Mouse (Mus musculus): Measurements from ENCODE around the gene Mapk11.

Mapk11 gene

DNA sequence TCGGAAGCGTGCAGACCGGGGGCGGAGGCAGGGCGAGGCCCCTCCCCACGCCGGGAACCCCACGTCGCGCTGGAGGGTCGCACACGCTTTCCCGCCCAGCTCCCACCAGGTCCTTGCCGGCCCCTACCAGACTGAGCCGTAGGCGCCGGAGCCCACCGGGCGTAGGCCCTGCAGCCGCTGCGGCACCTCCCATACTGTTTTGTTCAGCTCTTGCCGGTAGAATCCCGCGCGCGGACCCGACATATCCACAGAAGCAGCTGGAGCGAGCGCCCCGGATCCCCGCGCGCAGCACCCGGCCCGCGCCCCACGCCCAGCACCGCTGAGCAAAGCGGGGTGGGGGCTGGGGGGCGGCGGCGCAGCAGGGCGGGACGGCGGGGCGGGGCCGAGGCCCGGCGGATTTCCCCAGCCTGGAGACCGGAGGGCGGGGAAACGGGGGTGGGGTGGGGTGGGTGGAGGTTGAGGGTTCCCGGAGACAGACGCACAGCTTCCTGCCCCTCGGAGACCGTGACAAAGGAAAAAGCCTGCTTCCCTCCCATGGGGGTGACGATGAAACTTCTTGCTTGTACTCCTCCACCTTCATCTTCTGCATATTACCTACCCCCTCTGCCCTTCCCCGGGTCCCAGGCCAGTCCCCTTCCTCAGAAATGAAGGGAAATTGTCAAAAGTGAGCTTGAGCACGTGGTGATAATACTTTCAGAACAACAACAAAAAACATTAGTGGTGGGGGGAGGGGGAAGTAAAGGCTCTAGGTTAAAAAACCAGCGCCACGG, at the start of gene Mapk11:
Gene Mapk11, minus strand, starts transcription at position 358 of the 770 bp plus-strand sequence.
- DNase-seq (ENCODE audit: low spot score in 2 of 2), result no peak

DNA sequence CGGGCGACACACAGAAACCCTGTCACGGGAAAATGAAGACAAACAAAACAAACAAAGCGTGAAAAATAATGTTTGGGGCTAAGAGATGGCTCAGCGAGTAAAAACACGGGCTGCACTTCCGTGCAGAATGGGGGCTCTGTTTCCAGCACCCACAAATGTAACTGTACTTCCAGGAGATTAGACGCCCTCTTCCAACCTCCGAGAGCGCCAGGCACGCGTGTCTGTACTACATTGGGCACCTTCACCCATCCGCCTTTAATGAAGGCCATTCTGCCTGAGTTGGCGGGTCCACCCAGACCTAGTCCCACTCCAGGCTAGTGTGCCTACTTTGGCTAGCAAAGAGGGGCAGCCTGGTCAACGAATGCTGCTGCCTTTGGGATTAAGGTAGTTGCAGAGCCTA, 47.6 kb upstream of the Mapk11 start:
- DNase-seq (ENCODE audit: low spot score in 2 of 2), result peak in 1 of 2 experiments; percentile 61

DNA sequence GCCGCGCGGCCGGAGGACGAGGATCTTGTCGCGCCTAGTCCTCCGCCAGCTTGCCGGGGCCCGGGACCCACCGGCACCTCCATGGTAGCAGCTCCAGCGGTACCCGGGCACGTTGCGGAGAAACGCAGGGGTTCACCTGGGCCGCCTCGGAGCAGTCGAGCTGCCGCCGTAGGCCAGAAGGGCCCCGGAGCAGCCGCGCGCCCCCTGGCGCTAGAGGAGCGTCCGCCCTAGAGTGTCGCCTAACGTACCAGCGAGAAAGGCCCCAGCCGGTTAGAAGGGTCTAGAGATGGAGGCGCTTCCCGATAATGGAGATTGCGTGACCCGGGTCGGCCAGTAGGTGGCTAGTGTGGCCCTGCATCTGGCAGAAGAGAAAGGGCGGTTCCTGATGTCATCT, 46.9 kb upstream of the Mapk11 start, which contains the start of gene Dennd6b:
Gene Dennd6b, minus strand, starts transcription at position 184 of the 394 bp plus-strand sequence.
- DNase-seq (ENCODE audit: low spot score in 2 of 2), result peak; percentile 98 to 99

DNA sequence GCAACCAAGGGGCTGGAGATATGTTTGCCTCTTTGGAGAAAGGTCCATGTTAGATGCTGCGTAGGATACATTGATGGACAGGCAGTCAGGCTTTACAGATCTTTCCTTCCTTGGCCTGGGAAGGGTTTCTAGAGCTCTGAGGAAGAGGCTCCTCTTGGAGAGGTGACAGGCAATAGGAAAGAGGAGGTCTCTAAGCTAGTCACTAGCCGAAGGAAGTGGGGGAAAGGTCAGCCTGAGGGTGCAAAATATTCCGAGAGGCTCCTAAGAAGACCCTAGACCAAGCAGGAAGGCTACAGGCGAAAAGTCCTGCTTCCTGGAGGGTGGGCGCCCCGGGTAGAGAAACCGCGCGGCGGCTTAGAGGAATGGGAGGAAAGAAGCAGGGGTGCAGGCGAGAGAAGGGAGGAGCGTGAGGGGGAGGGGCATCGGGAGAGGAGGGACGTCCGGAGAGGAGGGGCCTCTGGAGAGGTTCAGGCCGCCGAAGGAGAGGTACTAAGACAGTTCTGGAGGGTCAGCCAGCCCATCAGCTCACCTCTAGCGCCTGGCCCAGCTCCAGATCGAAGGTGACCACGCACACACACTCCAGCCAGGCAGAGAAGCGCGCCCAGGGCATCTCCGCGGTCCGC, 46.4 kb upstream of the Mapk11 start:
- peak; percentile 91 to 93 for DNase-seq (ENCODE audit: low spot score in 2 of 2)

DNA sequence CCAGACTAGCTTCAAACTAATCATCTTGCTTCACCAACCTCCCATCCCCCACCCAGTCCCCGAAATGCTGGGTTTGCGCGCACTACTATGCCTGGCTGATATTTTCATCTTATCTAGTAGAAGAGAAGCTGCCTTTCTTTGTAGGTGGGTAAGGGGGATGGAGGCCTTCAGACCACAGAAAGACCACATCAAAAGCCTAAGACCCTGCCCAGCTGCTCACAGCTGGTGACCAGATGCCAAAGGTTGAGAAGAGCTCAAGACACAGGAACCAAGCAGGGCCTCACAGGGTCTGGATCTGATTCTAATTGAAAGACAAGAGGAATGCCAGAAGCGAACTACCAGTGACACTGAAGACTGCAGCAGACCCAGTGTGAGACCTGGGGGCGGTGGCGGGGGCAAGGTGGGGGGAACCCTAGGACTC, 45.8 kb upstream of the Mapk11 start:
- peak in 1 of 2 experiments; percentile 65 for DNase-seq (ENCODE audit: low spot score in 2 of 2)

DNA sequence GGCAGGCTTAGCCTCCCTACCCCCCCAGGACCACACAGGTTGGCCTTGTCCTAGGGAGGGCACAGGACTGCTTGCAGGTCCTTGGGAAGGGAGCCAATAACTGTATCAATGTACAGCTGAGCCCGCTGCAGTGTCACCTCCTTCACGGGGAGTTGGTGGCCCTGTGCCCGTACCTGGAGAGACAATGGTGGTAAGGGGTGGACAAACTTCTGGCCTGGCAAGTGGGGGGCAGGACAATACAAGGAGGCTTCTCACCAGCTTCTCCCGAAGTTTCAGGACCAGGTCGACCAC, 35.5 kb upstream of the Mapk11 start:
- DNase-seq (ENCODE audit: low spot score in 2 of 2), result no peak

DNA sequence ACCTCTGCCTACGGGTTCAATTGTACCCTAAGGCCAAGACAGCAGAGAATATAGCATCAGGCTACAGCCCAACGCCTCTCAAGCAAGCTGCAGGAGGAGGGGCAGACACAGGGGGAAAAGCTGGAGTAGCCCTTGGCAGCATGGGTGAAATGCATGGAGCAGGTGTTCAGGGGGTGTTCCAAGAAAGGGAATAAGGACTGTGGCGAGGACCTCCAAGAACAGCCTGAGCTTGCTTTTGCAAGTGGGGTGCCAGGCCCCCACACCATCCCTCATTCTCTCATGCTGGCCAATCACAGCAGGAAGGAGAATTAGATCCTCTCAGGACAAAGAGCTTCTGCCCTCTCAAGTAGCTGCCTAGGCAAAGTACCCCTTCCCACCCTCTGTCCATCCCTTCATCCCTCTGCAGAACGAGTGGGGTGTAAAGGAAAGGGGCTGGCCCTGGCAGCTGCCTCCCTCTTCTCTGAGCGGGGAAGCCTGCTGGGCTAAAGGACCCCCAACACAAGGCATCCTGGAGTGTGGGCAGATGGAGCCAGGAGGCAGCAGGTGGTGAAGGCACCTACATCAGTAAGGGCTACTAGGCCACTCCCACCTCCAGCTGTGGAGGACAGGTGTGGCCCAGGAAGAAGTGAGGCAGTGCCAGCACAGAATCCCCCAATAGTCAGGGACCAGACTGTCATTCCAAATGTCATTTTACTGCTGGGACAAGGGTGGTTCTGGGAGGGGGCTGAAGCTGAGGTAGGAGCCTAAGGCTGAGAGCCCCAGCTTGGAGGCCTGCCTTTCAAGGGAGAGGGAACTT, 34.9 kb upstream of the Mapk11 start:
- DNase-seq (ENCODE audit: low spot score in 2 of 2), result no peak

DNA sequence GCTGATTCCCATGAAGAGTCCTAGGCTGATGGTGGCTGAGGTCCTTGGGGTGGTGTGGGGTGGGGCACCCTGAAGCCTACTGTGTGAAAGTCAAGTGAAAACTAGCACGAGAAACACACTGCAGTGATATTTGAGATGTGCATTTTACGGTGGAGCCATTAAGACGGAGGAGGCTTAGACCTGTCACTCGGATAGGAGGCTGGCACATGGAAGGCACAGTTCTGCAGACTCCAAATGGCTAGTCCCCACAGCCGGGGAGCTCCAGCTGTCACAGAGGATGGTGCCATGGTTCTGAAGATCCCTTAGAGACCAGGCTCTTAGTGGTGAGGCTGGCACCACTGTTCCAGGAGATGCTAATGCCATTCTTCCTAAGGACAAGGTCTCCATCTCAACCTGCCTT, 33.4 kb upstream of the Mapk11 start:
- no peak for DNase-seq (ENCODE audit: low spot score in 2 of 2)

DNA sequence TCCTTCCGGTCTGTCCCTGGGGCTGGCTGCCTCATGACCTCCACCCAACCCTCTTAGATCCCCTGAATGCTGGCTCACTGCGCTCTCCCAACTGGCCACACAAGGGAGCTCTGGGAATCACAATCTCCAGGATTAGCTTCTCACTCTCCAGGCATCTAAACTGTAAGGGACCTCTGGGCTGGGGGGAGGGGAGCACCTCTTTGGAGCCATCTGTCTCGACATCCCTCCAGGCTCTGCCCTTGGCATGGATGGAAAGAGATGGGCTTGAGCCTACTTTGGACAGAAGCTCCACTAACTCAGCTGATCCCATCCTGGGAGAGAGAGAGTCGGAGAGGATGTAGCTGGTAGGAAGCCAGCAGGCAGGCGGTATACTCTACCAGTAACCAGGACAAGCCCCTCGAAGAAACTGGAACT, 32.9 kb upstream of the Mapk11 start:
- no peak for DNase-seq (ENCODE audit: low spot score in 2 of 2)

DNA sequence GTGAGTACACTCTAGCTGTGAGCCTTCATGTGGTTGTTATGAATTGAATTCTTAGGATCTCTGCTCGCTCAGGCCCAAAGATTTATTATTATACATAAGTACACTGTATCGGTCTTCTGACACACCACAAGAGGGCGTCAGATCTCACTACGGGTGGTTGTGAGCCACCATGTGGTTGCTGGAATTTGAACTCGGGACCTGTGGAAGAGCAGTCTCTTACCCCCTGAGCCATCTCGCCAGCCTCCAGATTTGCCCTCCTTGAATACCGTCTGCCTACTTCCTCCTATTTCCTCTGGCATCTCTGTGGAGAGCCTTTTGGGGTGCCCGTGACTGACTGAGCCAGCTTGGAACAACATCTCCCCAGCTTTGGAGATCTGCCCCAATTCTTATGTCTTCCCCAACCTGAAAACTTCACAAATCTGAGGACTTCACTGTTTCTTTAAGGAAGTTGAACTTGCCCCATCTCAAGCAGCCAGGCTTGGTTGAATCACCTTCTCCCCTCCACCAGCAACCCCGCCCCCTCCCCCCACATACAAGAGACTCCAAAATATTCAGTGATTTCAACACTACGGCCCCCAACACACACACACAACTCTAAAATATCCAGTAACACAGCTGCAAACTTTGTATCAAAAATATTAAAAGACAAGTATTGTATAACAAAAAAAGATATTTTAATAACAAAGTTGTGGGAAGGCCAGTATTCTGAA, 32.3 kb upstream of the Mapk11 start:
- DNase-seq (ENCODE audit: low spot score in 2 of 2), result no peak

DNA sequence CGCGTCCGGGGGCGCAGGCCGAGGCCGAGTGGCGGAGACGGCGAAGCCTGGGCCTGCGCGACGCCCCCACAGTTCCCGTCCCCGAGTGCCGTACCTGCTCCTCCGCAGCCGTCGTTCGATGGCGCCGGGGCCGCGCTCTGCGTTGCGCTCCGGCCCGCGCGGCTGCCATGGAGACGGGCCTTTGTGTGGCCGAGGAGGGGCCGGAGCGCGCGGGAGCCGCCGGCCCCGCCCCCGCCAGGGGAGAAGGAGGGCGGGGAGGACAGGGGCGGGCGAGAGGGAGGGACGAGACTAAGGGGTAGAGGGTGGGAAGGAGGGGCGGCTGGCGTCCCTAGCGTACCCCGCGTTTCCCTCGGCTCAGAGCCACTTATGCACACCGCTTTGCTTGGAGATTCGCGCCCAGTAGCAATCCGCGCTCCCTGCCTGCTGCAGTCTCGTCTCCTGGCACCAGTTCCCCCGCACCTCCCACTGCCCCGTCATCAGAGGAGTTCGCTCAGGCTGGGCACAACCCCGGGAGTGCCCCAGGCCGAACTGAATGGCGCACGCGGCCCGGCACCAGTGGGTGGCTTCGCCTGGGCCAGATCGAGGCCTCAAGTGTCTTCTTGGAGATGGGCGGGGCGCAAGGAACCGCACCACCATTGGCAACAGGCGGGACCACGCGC, 31.3 kb upstream of the Mapk11 start, which contains the start of gene Plxnb2:
Gene Plxnb2, minus strand, starts transcription at position 218 of the 659 bp plus-strand sequence.
- DNase-seq (ENCODE audit: low spot score in 2 of 2), result no peak

DNA sequence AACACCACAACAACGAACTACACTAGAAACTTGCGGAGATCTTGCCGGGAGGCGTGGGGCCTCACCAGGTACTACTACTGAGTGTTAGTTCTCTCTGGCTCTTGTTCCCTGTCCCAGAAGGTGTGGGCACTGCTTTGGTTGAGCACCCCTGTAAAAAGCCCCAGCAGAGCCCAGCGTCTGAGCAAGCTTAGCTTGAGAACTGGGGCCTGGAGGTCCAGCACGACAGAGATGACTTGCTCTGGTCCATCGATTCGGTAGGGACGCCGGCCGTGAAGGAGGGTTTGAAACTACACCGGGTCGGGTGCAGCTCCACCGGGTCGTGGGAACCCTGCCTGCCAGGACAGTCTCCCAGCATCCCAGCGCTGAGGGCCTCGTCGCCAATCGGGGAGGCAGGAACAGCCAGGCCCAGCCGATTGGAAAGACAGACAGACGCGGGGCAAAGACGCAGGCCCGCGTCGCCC, 30.7 kb upstream of the Mapk11 start:
- DNase-seq (ENCODE audit: low spot score in 2 of 2), result no peak

DNA sequence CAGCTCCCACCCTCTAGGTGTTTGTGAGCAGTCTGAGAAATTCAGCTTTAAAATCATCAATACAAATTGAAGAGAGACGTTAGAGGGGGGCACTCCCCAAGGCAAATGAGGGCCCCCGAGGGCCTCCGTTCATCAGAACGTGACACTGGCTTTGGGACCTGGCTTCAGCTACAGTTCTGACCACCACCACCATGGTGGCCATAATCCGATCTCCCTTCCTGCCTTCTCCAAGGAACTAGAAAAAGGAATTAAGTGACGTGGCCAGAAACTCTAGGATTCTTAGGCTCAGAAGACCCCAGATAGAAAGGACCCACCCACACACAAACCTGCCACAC, 30.2 kb upstream of the Mapk11 start:
- DNase-seq (ENCODE audit: low spot score in 2 of 2), result no peak

DNA sequence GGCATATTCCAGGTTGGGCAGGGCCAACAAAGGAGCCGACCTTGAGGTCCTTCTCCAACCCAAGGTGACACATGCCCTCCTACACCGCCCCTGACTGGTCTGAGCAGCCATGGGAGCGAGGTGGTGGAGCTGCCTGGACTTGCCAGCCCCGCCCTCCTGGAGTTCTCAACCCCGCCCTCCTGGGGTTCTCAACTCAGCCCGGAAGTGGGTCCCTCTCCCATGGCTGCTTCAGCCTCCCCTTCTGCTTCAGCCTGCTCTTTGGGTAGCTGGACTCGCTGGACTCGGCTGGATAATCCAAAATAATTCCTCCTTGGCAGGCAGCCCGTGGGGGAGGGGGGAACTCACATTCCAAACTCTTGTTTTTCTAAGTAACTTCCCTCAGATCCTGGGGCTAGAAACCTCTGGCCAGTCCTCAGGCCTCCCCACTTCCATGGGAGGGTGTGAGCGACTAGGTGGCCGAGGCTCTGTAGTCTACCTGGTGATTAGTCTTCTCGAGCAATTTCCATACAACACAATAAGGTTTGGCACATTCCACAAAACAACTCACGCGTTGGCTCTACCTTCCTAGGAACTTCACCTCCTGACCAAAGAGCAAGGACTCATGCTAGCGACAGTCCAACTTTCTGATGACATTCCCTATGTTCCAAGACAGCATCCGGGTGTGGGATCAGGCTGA, 29.7 kb upstream of the Mapk11 start:
- no peak for DNase-seq (ENCODE audit: low spot score in 2 of 2)

DNA sequence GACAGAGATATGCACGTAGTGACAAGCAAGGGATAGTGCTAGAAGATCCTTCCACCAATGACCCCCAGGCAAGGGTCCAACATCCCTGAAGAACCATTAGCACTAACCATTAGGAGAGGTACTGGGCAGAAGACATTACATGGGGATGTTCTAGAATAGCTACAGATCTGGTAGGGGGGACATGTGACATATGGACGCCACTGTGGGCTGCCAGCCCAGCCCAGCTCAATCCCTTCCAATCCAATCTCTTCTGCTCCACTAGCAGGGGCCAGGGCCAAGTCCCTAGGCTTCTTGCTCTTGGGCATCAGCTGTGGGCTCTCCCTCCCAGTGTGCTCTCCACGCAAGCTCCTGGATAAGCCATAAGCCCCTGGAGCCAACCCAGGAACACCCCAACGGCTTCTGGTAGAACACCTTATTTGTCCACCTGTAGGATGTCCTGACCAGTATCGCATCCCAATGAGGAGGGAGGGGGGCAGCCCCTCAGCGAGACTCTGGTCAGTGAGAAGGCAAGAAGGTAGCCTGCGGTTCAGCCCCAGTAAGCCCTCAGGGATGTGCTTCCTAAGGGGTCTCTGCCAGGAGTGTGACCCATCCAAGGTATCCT, 28.9 kb upstream of the Mapk11 start:
- no peak for DNase-seq (ENCODE audit: low spot score in 2 of 2)

DNA sequence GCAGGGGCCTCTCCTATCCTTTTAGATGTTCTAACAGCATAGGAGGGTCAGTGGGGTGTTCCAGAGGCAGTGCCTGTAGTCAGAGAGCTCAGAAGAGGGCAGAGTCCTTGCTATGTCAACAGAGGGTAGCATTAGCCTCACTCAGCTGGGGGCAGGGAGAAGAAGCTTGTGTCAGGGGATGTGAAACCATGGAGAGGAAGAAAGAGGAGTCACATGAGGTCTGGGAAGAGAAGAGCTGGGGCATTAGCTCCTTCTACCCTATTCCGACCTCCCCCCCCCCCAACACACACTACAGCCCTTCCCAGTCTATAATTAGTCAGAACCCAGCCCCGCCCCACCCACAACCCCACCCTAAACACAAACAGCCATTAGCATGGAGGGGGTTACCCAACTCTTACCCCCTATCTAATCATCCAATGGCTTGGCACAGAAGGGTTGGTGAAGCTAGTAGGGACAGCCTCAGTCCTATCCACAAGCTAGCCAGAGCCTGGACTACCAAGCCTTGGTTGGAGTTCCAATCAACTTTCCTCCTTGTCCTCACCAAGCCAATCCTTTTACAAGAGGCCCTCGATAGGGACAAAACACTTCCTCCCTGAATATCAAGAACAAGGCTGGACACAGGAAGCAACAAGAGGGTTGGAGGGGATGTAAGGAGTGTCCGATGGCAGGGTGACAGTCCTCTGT, 28.3 kb upstream of the Mapk11 start:
- DNase-seq (ENCODE audit: low spot score in 2 of 2), result no peak

DNA sequence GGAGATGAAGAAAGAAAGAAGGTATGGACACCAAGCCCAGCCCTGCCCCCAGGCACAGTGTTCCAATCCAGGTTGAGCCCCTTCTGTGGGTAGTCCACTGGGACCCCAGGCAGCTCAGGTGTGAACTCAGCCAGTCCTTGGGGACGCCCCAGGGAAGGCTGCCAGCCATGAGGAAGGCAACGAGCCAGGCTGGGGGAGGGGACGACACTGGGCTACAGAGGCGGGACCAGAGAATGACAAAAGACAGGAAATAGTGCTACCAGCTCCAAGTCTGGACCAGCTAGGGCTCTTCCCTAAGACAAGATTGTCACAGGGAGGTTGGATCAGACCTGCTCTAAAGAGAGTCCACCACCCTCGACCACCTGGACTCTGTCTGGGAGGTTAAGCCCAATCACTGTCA, 27.7 kb upstream of the Mapk11 start:
- peak in 1 of 2 experiments; percentile 59 for DNase-seq (ENCODE audit: low spot score in 2 of 2)

DNA sequence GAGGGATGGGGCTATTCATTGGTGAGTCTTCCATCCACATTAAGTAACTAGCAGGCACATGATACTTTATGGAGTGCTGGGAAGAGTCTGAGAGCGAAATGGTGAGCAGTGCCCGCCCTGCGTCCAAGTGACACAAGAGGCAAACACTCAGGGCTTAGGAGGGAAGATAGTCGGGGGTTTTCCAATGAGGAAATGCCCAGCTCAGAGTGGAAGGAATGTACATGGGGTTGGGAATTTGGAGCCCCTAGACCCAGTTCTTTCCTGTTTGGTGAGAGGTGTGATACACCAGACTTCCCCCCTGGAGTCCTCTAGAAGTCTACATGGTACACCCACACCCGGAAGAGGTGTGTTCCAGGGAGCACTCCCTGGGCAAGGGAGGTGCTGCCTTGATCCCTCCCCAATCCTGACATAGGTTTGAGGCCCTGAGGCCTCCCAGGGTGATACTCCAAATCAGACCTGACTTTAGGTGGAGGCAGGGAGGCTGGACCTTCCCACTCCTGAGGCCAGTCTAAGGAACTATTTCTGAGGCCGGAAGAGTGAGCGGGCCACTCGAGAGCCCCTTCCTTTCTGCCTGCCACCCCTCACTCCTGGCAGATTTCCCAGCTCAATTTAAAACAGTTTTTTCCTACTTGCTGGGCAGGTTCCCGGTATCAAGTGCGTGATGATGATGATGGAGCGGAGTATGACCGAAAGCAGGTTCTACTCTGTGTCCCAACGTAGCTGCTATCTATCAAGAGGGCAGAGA, 26.2 kb upstream of the Mapk11 start:
- no peak for DNase-seq (ENCODE audit: low spot score in 2 of 2)

DNA sequence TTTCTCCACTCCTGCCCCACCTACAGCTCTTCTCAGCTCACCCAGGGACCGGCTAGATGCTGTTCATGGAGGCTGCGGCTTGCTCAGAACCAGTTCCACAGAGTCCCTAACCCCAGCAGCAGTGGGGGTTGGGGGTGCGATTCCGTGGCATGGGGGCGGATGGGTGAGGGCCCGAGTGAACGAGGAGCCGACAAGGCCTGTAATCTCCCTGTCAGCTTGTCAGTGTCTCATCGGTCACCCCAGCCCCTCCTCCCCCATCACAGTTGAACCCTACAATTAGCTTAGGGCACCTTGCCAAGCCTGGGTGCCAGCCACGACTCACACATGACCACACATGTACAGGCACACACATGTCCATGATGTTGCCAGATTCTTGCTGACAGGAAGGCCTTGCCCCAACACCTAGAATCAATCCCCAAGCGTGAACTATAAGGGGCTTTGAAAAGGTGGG, 25.5 kb upstream of the Mapk11 start:
- no peak for DNase-seq (ENCODE audit: low spot score in 2 of 2)

Data from spleen, postnatal 4 days (tissue).